Mouse (Mus musculus): ENCODE data around the gene Ctcf.

DNA sequence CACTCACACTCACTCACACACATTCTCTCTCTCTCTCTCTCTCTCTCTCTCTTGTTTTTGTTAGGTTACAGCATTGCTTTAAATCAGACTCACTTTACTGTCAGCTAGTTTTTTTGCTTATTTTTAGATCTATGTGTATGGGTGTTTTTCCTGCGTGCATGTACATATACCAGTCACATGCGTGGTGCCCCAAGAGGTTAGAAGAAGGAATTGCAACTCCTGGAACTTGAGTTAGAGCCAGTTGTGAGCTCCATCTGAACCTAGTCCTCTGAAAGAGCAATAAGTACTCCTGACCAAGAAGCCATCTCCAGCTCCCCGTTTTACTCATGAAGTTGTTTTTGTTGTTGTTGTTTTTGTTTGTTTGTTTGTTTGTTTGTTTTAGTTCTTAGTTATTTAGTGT is 24.8 kb downstream of the Ctcf start:
- peak; percentile 33; the same call in 1 of the 2 replicates for TF ChIP-seq CTCF (conservative IDR thresholded peaks at IDR 0.05; ENCODE audit: insufficient read depth, insufficient read length, low read depth, low read length)
- no peak for TF ChIP-seq POLR2A (IDR thresholded peaks at IDR 0.05; ENCODE audit: low read depth, low read length)
